Comparison of ENCODE assay signal across 8 mouse cellular contexts in the genomic region with DNA sequence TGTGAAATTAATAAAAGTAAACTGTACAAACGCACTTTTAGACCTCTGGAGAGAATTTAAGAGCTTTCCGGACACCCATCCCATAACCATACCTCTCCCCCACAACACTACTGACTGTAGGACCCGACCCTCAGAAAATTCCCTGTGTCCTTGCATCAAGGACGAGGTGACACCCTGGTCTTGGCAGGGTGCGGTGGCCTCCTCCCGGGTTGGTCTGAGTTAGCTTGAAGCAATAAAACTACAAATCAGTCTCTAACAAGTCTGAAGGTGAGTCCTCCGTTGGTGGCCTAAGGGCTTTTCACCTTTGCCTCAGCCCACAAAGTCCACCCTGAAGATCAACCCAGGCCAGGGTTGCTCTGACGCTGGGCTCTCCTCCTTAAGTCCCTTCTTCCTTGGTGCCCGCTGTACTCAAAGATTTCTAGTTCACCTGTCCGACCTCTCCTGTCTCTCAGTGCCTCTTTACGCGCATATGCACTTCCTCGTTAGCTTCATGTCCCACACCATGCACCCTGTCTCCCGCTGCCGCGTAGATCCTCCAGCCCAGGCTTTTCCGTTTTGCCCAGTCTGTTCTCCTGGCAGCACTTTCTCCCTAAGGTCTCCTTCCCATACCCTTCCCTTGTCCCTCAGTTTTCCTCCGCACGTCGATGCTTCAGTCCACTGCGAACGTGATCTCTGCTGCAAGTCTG. TPM values are rescaled to one million over a fixed set of nuclear protein-coding genes. Genes with fewer than 3 reads are reported as not detected.
A peak's percentile ranks its signal among the peaks of the same experiment; 100 is the strongest.
DNase-seq lines count a peak whose midpoint lies in the region; ATAC-seq and TF ChIP-seq lines count a peak whose summit lies in the region.

No protein-coding gene starts in this region.

- H3K4me2 ChIP-seq in hindbrain, embryonic 11.5 days (replicated peaks; ENCODE audit: low read depth, low read length): peak overlapping the region; percentile 98
- peak overlapping the region; percentile 90 for H3K4me2 ChIP-seq in limb, embryonic 15.5 days
- peak overlapping the region; percentile 98 for H3K4me2 ChIP-seq in neural tube, embryonic 13.5 days

- 0 out of 2 replicates have a peak, but pooled peaks cover 6% of the 10 kb centered on the region for H3K4me1 ChIP-seq in heart, adult 2 months (ENCODE audit: control insufficient read depth, insufficient read depth, low read length)
- H3K4me1 ChIP-seq in bone marrow macrophage, adult 2 months (ENCODE audit: control insufficient read depth, insufficient read depth, low read length): peaks cover 10% of the 10 kb centered on the region; the same call in 1 of the 2 replicates
- peaks cover 7% of the 10 kb centered on the region; the same call in 1 of the 2 replicates for H3K4me1 ChIP-seq in hindbrain, embryonic 11.5 days (replicated peaks; ENCODE audit: control insufficient read depth, insufficient read depth, low read length)
- peaks cover 28% of the 10 kb centered on the region for H3K4me1 ChIP-seq in limb, embryonic 15.5 days
- peaks cover 39% of the 10 kb centered on the region for H3K4me1 ChIP-seq in neural tube, embryonic 13.5 days (replicated peaks)

- H3K9ac ChIP-seq in heart, adult 2 months (ENCODE audit: low read depth, low read length): peak overlapping the region; percentile 75
- H3K9ac ChIP-seq in hindbrain, embryonic 11.5 days (ENCODE audit: low read depth, low read length): peak overlapping the region; percentile 76
- peak overlapping the region; percentile 64 for H3K9ac ChIP-seq in limb, embryonic 15.5 days
- H3K9ac ChIP-seq in neural tube, embryonic 13.5 days: peak overlapping the region; percentile 93

- no peak for DNase-seq in heart, adult 2 months
- DNase-seq in heart, adult 9 months (ENCODE audit: low spot score in 2 of 2): no peak
- DNase-seq in hindbrain, embryonic 11.5 days (ENCODE audit: low spot score): no peak
- no peak for DNase-seq in layer of hippocampus, postnatal 36 days
- DNase-seq in adrenal gland, postnatal 25 days: no peak

- TF ChIP-seq POLR2A in heart, adult 2 months (IDR thresholded peaks at IDR 0.05; ENCODE audit: insufficient read depth, low read depth, low read length): no peak
- TF ChIP-seq POLR2A in bone marrow macrophage, adult 2 months (IDR thresholded peaks at IDR 0.05; ENCODE audit: borderline replicate concordance, low read depth, low read length): no peak

- no peak for TF ChIP-seq CTCF in heart, adult 2 months (IDR thresholded peaks at IDR 0.05)
- TF ChIP-seq CTCF in bone marrow macrophage, adult 2 months (IDR thresholded peaks at IDR 0.05; ENCODE audit: low read depth, low read length): no peak

- no peaks in the 10 kb centered on the region for H3K36me3 ChIP-seq in heart, adult 2 months (ENCODE audit: control insufficient read depth, insufficient read depth, low read length)
- H3K36me3 ChIP-seq in hindbrain, embryonic 11.5 days (ENCODE audit: control insufficient read depth, insufficient read depth, low read length): no peaks in the 10 kb centered on the region
- no peaks in the 10 kb centered on the region for H3K36me3 ChIP-seq in limb, embryonic 15.5 days
- H3K36me3 ChIP-seq in neural tube, embryonic 13.5 days: no peaks in the 10 kb centered on the region

- H3K27ac ChIP-seq in heart, adult 2 months: peak overlapping the region; percentile 78
- no peak overlapping the region for H3K27ac ChIP-seq in bone marrow macrophage, adult 2 months (ENCODE audit: insufficient read depth, low read depth, low read length)
- H3K27ac ChIP-seq in hindbrain, embryonic 11.5 days (ENCODE audit: low read depth, low read length): peak overlapping the region; percentile 58; the same call in 1 of the 2 replicates
- H3K27ac ChIP-seq in limb, embryonic 15.5 days: peak overlapping the region; percentile 82
- H3K27ac ChIP-seq in neural tube, embryonic 13.5 days (replicated peaks): peak overlapping the region; percentile 72

- ATAC-seq in hindbrain, embryonic 11.5 days (ENCODE audit: low FRiP score): no peak
- no peak for ATAC-seq in limb, embryonic 15.5 days (ENCODE audit: insufficient number of reproducible peaks, low FRiP score, low TSS enrichment, low read depth)
- no peak for ATAC-seq in neural tube, embryonic 13.5 days (ENCODE audit: low read depth)

- intact Hi-C loops in heart, adult 2 months (cut with DNase I): loop anchor here (5.0 to 10.0 kb wide), 3 partner anchors 207 to 524 kb away; a partner anchor contains a TSS

- H3K27me3 ChIP-seq in heart, adult 2 months (ENCODE audit: control insufficient read depth, insufficient read depth, low read length): no peaks in the 10 kb centered on the region
- no peaks in the 10 kb centered on the region for H3K27me3 ChIP-seq in hindbrain, embryonic 11.5 days (ENCODE audit: control insufficient read depth, insufficient read depth, low read length)
- no peaks in the 10 kb centered on the region for H3K27me3 ChIP-seq in limb, embryonic 15.5 days
- no peaks in the 10 kb centered on the region for H3K27me3 ChIP-seq in neural tube, embryonic 13.5 days

- TF ChIP-seq EP300 in heart, adult 2 months (IDR thresholded peaks at IDR 0.05; ENCODE audit: insufficient read depth, low read depth, low read length): no peak

- H3K4me3 ChIP-seq in heart, adult 2 months: peak overlapping the region; percentile 66
- H3K4me3 ChIP-seq in bone marrow macrophage, adult 2 months (ENCODE audit: insufficient read depth, low read length): peak overlapping the region; percentile 64
- H3K4me3 ChIP-seq in hindbrain, embryonic 11.5 days (ENCODE audit: low read depth, low read length): peak overlapping the region; percentile 98
- peak overlapping the region; percentile 96 for H3K4me3 ChIP-seq in limb, embryonic 15.5 days
- peak overlapping the region; percentile 98 for H3K4me3 ChIP-seq in neural tube, embryonic 13.5 days

- H3K9me3 ChIP-seq in hindbrain, embryonic 11.5 days (ENCODE audit: control insufficient read depth, low read length): no peaks in the 10 kb centered on the region
- no peaks in the 10 kb centered on the region for H3K9me3 ChIP-seq in limb, embryonic 15.5 days
- H3K9me3 ChIP-seq in neural tube, embryonic 13.5 days: no peaks in the 10 kb centered on the region

- WGBS in heart, adult 2 months: 17% methylated on average over 22 of the region's 22 CpGs
- 16% methylated on average over 22 of the region's 22 CpGs for WGBS in hindbrain, embryonic 11.5 days
- 12% methylated on average over 22 of the region's 22 CpGs for WGBS in limb, embryonic 15.5 days
- 13% methylated on average over 22 of the region's 22 CpGs for WGBS in neural tube, embryonic 13.5 days

- H3K79me2 ChIP-seq in heart, adult 2 months (replicated peaks; ENCODE audit: control insufficient read depth, insufficient read depth, low read length): no peaks in the 10 kb centered on the region

RNA-seq across cellular contexts. Expression of a gene that starts 1.0 kb away (rescaled TPM):
- 10 to 100 TPM; 43.2 to 49.2 TPM for total RNA-seq in heart, adult 2 months (2021)
- polyA plus RNA-seq in heart, adult 2 months (2012; rRNA removed): 18.8 and 21.2 TPM in 2 replicates
- polyA plus RNA-seq in bone marrow macrophage, adult 2 months (2012; ENCODE audit: insufficient read depth, insufficient read length, missing spikeins): 26.1 and 28.4 TPM in 2 replicates
- 11.8 and 14.3 TPM in 2 replicates for polyA plus RNA-seq in hindbrain, embryonic 11.5 days (2014; fragmentation: Nextera tagmentation; extraction: Ambion mirVana)
- 10.5 and 13.1 TPM in 2 replicates for polyA plus RNA-seq in limb, embryonic 15.5 days (2015; fragmentation: Nextera tagmentation; extraction: Ambion mirVana)
- polyA plus RNA-seq in neural tube, embryonic 13.5 days (2015; fragmentation: Nextera tagmentation; extraction: Ambion mirVana): 15.6 and 16.7 TPM in 2 replicates
- 10 to 100 TPM; 53.9 to 55.0 TPM for total RNA-seq in layer of hippocampus, postnatal 36 days (2021)
- 55.8 and 60.8 TPM in 2 replicates for total RNA-seq in adrenal gland, postnatal 25 days (2021)

RNA-seq across cellular contexts. Expression of a gene that starts 32.2 kb away (rescaled TPM):
- not detected for total RNA-seq in heart, adult 2 months (2021)
- not detected in 2 replicates for polyA plus RNA-seq in heart, adult 2 months (2012; rRNA removed)
- not detected in 2 replicates for polyA plus RNA-seq in bone marrow macrophage, adult 2 months (2012; ENCODE audit: insufficient read depth, insufficient read length, missing spikeins)
- 0.21 TPM in 1 of 2 replicates, not detected in the other for polyA plus RNA-seq in hindbrain, embryonic 11.5 days (2014; fragmentation: Nextera tagmentation; extraction: Ambion mirVana)
- polyA plus RNA-seq in limb, embryonic 15.5 days (2015; fragmentation: Nextera tagmentation; extraction: Ambion mirVana): 1.1 and 1.7 TPM in 2 replicates
- 0.28 TPM in 1 of 2 replicates, not detected in the other for polyA plus RNA-seq in neural tube, embryonic 13.5 days (2015; fragmentation: Nextera tagmentation; extraction: Ambion mirVana)
- not detected for total RNA-seq in layer of hippocampus, postnatal 36 days (2021)
- total RNA-seq in adrenal gland, postnatal 25 days (2021): 8.0 and 13.6 TPM in 2 replicates
